Mouse (Mus musculus) erythroid progenitor cell, adult 5-6 weeks (primary cell): ENCODE measurements around the gene Olfr681. TPM values are rescaled to one million over a fixed set of nuclear protein-coding genes. Genes with fewer than 3 reads are reported as not detected.
"Not testable (repeated sequence)": the region's sequence is repeated elsewhere in the genome, so short reads cannot be mapped to it uniquely, and the experiment has no call there.

Experiments used
- ATAC-seq: replicated peaks from 2 replicates; pipeline ENCODE4 v1.8.0; 2016; ENCODE audit warnings: moderate number of reproducible peaks, mild to moderate bottlenecking, moderate TSS enrichment, inconsistent platforms; ENCODE audit not compliant: poor library complexity, low FRiP score, severe bottlenecking
- total RNA-seq, 2 experiments: library from RNA; stranded (forward) in 1 of 2; stranded (reverse) in 1 of 2; fragments of 150-400 nt in 1 of 2; fragments of 186-747, 209-891 nt in 1 of 2; gene quantifications; 2 replicates each; pipeline versions ENCODE4 v1.2.3 to v1.2.4; 2015 to 2017; ENCODE audit warnings: low replicate concordance in 2 of 2

Olfr681 gene
- not detected in 2 replicates for total RNA-seq (2015; ENCODE audit: low replicate concordance)
- not detected in 2 replicates for total RNA-seq (2017; ENCODE audit: low replicate concordance)

DNA sequence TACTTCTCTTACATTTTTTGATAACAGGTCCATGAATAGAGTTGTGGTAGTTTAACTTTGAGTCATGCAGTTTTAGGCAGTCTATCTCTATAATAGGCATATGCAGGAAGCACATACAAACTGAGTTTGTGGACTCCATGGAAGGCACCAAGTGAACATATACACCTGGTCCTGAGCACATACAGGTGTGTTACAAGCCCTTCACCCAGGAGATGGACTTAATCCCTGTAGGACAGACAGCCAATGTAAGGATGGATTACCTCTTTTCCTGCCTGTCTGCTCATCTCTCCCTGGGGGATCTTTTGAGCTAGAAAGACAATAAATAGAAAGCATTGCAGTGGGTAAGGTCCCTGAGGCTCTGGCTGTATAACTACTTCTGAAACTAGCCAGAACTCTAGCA is at the start of gene Olfr681:
Gene Olfr681 (plus strand): TSS at position 301 of the 400 bp plus-strand sequence.
- no peak for ATAC-seq

DNA sequence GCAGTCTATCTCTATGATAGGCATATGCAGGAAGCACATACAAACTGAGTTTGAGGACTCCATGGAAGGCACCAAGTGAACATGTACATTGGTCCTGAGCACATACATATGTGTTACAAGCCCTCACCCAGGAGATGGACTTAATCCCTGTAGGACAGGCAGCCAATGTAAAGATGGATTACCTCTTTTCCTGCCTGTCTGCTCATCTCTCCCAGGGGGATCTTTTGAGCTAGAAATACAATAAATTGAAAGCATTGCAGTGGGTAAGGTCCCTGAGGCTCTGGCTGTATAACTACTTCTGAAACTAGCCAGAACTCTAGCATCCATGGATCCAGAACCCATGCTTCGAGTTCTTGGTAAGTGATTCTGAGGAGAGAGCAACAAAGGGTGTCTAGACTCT is 35.7 kb upstream of the Olfr681 start, which contains the start of gene Olfr679:
Gene Olfr679 (plus strand): TSS at position 301 of the 400 bp plus-strand sequence.
- no peak for ATAC-seq

DNA sequence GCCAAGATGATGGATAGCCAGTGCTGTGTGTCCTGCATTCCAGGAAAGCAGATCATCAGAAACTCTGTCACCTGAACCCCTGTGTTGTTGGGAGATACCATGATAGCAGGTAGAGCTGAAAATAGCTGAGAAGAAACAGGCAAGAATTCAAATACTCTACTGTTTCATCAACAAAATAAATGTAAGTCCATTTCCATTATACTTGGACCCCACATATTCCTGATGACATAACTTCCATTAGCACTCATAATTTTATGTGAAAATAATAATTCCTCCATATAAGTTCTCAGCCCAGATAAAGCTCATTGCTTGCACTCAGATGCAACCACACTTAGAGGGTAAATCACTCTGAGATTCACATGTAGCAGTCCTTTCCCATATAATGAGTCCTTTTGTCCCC is 23.9 kb upstream of the Olfr681 start, which contains the start of gene Olfr680-ps1:
Gene Olfr680-ps1 (minus strand): TSS at position 101 of the 400 bp plus-strand sequence.
- not testable (repeated sequence) for ATAC-seq

DNA sequence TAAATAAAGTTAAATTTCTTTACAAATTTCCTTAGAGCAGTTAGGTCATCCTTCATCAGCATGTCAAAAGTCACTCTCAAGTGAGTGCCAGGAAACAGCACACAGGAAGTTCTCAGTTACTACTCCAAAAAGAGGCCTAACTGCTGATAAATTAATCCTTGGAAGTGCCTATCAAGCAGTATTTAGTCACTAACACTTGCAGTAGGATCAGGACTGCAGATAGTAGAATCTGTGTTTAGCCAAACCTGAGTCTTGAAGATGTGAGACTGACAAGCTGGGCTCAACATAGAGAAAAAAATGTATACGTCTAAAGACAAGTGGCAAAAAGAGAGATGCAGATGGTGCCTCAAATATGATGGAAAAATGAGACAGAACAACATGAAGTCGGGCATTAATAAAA is 24.6 kb downstream of the Olfr681 start:
- ATAC-seq = no peak

- ATAC-seq = no peak
Measured at GRCm38 (mm10) chr7:105146912-105147311, 30.3 kb downstream of the Olfr681 start, which contains the start of gene Olfr683. Gene Olfr683, minus strand, starts transcription at chr7:105147012.

DNA sequence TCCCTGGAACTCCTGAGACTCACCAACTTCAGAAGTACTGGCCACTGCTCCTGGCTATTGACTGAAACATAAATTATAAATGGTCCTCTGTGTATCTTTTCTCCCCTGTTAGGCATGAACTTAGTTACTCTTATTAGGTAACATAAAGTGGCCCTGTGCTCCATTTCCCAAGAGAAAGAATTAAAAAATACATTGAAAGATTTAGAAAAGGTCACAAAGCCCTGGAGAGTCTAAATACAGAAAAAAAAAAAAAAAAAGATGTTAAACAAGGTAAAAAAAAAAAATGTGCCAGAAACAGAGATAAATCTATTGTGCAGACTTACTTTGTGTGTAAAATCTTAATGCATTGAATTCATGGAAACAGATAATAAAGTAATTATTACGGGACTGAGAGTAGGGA is 46.9 kb downstream of the Olfr681 start, which contains the start of gene Olfr684:
Gene Olfr684 (minus strand): TSS at position 101 of the 400 bp plus-strand sequence.
- ATAC-seq = no peak

DNA sequence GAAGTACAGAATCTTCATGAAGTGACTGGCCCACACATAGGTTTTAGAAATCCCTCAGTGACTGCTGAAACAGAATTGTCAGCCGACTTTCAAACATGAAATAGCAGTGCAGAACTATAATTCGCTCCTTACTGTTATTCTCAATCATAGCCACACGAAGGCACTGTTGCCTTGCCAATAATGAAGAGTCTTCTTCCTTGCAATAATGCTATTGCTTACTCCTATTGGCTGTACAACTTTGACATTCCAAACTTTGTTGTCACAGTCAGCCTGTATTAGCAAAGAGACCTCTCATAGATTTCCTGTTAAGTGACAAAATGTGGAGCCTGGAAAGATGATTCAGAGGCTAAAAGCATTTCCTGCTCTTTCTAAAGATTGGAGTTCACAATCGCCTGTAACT is 54.1 kb downstream of the Olfr681 start:
- ATAC-seq = no peak

Other genes starting within 250 kb of the Olfr681 start
- gene Olfr665, start 238.8 kb upstream of the Olfr681 start, total RNA-seq (2015; ENCODE audit: low replicate concordance) = 2.1 TPM in 1 of 2 replicates, not detected in the other
- gene Olfr665, start 238.8 kb upstream of the Olfr681 start, total RNA-seq (2017; ENCODE audit: low replicate concordance) = not detected in 2 replicates
- gene Olfr666, start 220.9 kb upstream of the Olfr681 start, total RNA-seq (2015; ENCODE audit: low replicate concordance) = not detected in 2 replicates
- gene Olfr666, start 220.9 kb upstream of the Olfr681 start, total RNA-seq (2017; ENCODE audit: low replicate concordance) = not detected in 2 replicates
- gene Olfr667, start 195.4 kb upstream of the Olfr681 start, total RNA-seq (2015; ENCODE audit: low replicate concordance) = not detected in 2 replicates
- gene Olfr667, start 195.4 kb upstream of the Olfr681 start, total RNA-seq (2017; ENCODE audit: low replicate concordance) = not detected in 2 replicates
- not detected in 2 replicates for gene Olfr668, start 188.8 kb upstream of the Olfr681 start, total RNA-seq (2015; ENCODE audit: low replicate concordance)
- gene Olfr668, start 188.8 kb upstream of the Olfr681 start, total RNA-seq (2017; ENCODE audit: low replicate concordance) = not detected in 2 replicates
- not detected in 2 replicates for gene Olfr669, start 182.6 kb upstream of the Olfr681 start, total RNA-seq (2015; ENCODE audit: low replicate concordance)
- not detected in 2 replicates for gene Olfr669, start 182.6 kb upstream of the Olfr681 start, total RNA-seq (2017; ENCODE audit: low replicate concordance)
- gene Olfr670, start 154.2 kb upstream of the Olfr681 start, total RNA-seq (2015; ENCODE audit: low replicate concordance) = not detected in 2 replicates
- not detected in 2 replicates for gene Olfr670, start 154.2 kb upstream of the Olfr681 start, total RNA-seq (2017; ENCODE audit: low replicate concordance)
- not detected in 2 replicates for gene Olfr671, start 137.7 kb upstream of the Olfr681 start, total RNA-seq (2015; ENCODE audit: low replicate concordance)
- gene Olfr671, start 137.7 kb upstream of the Olfr681 start, total RNA-seq (2017; ENCODE audit: low replicate concordance) = not detected in 2 replicates
- gene Olfr672, start 114.8 kb upstream of the Olfr681 start, total RNA-seq (2015; ENCODE audit: low replicate concordance) = not detected in 2 replicates
- not detected in 2 replicates for gene Olfr672, start 114.8 kb upstream of the Olfr681 start, total RNA-seq (2017; ENCODE audit: low replicate concordance)
- gene Olfr675, start 88.4 kb upstream of the Olfr681 start, total RNA-seq (2015; ENCODE audit: low replicate concordance) = not detected in 2 replicates
- gene Olfr675, start 88.4 kb upstream of the Olfr681 start, total RNA-seq (2017; ENCODE audit: low replicate concordance) = not detected in 2 replicates
- gene Olfr676, start 84.1 kb upstream of the Olfr681 start, total RNA-seq (2015; ENCODE audit: low replicate concordance) = not detected in 2 replicates
- gene Olfr676, start 84.1 kb upstream of the Olfr681 start, total RNA-seq (2017; ENCODE audit: low replicate concordance) = not detected in 2 replicates
- not detected in 2 replicates for gene Olfr677, start 65.5 kb upstream of the Olfr681 start, total RNA-seq (2015; ENCODE audit: low replicate concordance)
- not detected in 2 replicates for gene Olfr677, start 65.5 kb upstream of the Olfr681 start, total RNA-seq (2017; ENCODE audit: low replicate concordance)
- not detected in 2 replicates for gene Olfr678, start 52.4 kb upstream of the Olfr681 start, total RNA-seq (2015; ENCODE audit: low replicate concordance)
- not detected in 2 replicates for gene Olfr678, start 52.4 kb upstream of the Olfr681 start, total RNA-seq (2017; ENCODE audit: low replicate concordance)
- not detected in 2 replicates for gene Olfr679, start 35.6 kb upstream of the Olfr681 start, total RNA-seq (2015; ENCODE audit: low replicate concordance)
- not detected in 2 replicates for gene Olfr679, start 35.6 kb upstream of the Olfr681 start, total RNA-seq (2017; ENCODE audit: low replicate concordance)
- not detected in 2 replicates for gene Olfr680-ps1, start 24.0 kb upstream of the Olfr681 start, total RNA-seq (2015; ENCODE audit: low replicate concordance)
- not detected in 2 replicates for gene Olfr680-ps1, start 24.0 kb upstream of the Olfr681 start, total RNA-seq (2017; ENCODE audit: low replicate concordance)
- gene Olfr683, start 30.2 kb downstream of the Olfr681 start, total RNA-seq (2015; ENCODE audit: low replicate concordance) = not detected in 2 replicates
- not detected in 2 replicates for gene Olfr683, start 30.2 kb downstream of the Olfr681 start, total RNA-seq (2017; ENCODE audit: low replicate concordance)
- not detected in 2 replicates for gene Olfr684, start 46.8 kb downstream of the Olfr681 start, total RNA-seq (2015; ENCODE audit: low replicate concordance)
- not detected in 2 replicates for gene Olfr684, start 46.8 kb downstream of the Olfr681 start, total RNA-seq (2017; ENCODE audit: low replicate concordance)
- not detected in 2 replicates for gene Olfr685, start 69.2 kb downstream of the Olfr681 start, total RNA-seq (2015; ENCODE audit: low replicate concordance)
- not detected in 2 replicates for gene Olfr685, start 69.2 kb downstream of the Olfr681 start, total RNA-seq (2017; ENCODE audit: low replicate concordance)
- not detected in 2 replicates for gene Olfr686, start 90.6 kb downstream of the Olfr681 start, total RNA-seq (2015; ENCODE audit: low replicate concordance)
- gene Olfr686, start 90.6 kb downstream of the Olfr681 start, total RNA-seq (2017; ENCODE audit: low replicate concordance) = not detected in 2 replicates
- gene Olfr688, start 171.3 kb downstream of the Olfr681 start, total RNA-seq (2015; ENCODE audit: low replicate concordance) = not detected in 2 replicates
- not detected in 2 replicates for gene Olfr688, start 171.3 kb downstream of the Olfr681 start, total RNA-seq (2017; ENCODE audit: low replicate concordance)
- not detected in 2 replicates for gene Olfr689, start 194.3 kb downstream of the Olfr681 start, total RNA-seq (2015; ENCODE audit: low replicate concordance)
- not detected in 2 replicates for gene Olfr689, start 194.3 kb downstream of the Olfr681 start, total RNA-seq (2017; ENCODE audit: low replicate concordance)
- not detected in 2 replicates for gene Olfr690, start 217.3 kb downstream of the Olfr681 start, total RNA-seq (2015; ENCODE audit: low replicate concordance)
- not detected in 2 replicates for gene Olfr690, start 217.3 kb downstream of the Olfr681 start, total RNA-seq (2017; ENCODE audit: low replicate concordance)
- not detected in 2 replicates for gene Olfr691, start 225.4 kb downstream of the Olfr681 start, total RNA-seq (2015; ENCODE audit: low replicate concordance)
- gene Olfr691, start 225.4 kb downstream of the Olfr681 start, total RNA-seq (2017; ENCODE audit: low replicate concordance) = not detected in 2 replicates